Mouse (Mus musculus): ENCODE results near the gene Olfr829. TPM values are rescaled to one million over a fixed set of nuclear protein-coding genes. Genes with fewer than 3 reads are reported as not detected.
"Not testable (repeated sequence)": the region's sequence is repeated elsewhere in the genome, so short reads cannot be mapped to it uniquely, and the experiment has no call there.

Olfr829 gene
- polyA plus RNA-seq (2015; fragmentation: Nextera tagmentation; extraction: Ambion mirVana): not detected in 2 replicates

GRCm38 (mm10) chr9:18854633-18855032 is at the start of gene Olfr829:
Gene Olfr829, plus strand, starts transcription at chr9:18854933.
- no peak within 1 kb of the TSS for H3K4me3 ChIP-seq
- H3K27me3 ChIP-seq: no peaks in the 10 kb centered on the region
- no peaks in the 10 kb centered on the region for H3K36me3 ChIP-seq
- WGBS: 65% methylated on average over 1 of the region's 1 CpGs
- no peak within 1 kb of the TSS for H3K4me2 ChIP-seq (replicated peaks)
- no peak for ATAC-seq (replicated peaks)
- H3K4me1 ChIP-seq: no peaks in the 10 kb centered on the region
- no peaks in the 10 kb centered on the region; the same call in none of the 2 replicates for H3K9me3 ChIP-seq
- no peak within 1 kb of the TSS for H3K27ac ChIP-seq (replicated peaks)
- no peak within 1 kb of the TSS for H3K9ac ChIP-seq (replicated peaks)

- Histone ChIP-seq H3K36me3 (no peaks in the 10 kb centered on the region), H3K27ac (replicated peaks) (no peak within 1 kb of the TSS), H3K4me2 (replicated peaks) (no peak within 1 kb of the TSS), H3K9me3 (no peaks in the 10 kb centered on the region), H3K4me3 (no peak within 1 kb of the TSS), H3K4me1 (no peaks in the 10 kb centered on the region), H3K9ac (replicated peaks) (no peak within 1 kb of the TSS), H3K27me3 (no peaks in the 10 kb centered on the region)
- ATAC-seq (replicated peaks): no peak
These were observed 35.3 kb upstream of the Olfr829 start, which contains the start of gene Olfr828 for GRCm38 (mm10) chr9:18819426-18819825. Gene Olfr828, minus strand, starts transcription at chr9:18819526.

- Histone ChIP-seq H3K9ac (replicated peaks) (no peak within 1 kb of the TSS), H3K4me2 (replicated peaks) (no peak within 1 kb of the TSS), H3K27ac (replicated peaks) (no peak within 1 kb of the TSS), H3K27me3 (no peaks in the 10 kb centered on the region), H3K4me3 (no peak within 1 kb of the TSS), H3K9me3 (no peaks in the 10 kb centered on the region), H3K36me3 (no peaks in the 10 kb centered on the region), H3K4me1 (no peaks in the 10 kb centered on the region)
- ATAC-seq (replicated peaks): no peak
These were observed 19.7 kb downstream of the Olfr829 start, which contains the start of gene Olfr830 for GRCm38 (mm10) chr9:18874393-18874792. Gene Olfr830, plus strand, starts transcription at chr9:18874693.

GRCm38 (mm10) chr9:18907699-18908098 is 53.0 kb downstream of the Olfr829 start:
- H3K4me1 ChIP-seq; H3K9ac ChIP-seq (replicated peaks); H3K4me2 ChIP-seq (replicated peaks); H3K9me3 ChIP-seq; ATAC-seq (replicated peaks); H3K27ac ChIP-seq (replicated peaks); H3K27me3 ChIP-seq; H3K4me3 ChIP-seq; H3K36me3 ChIP-seq: not testable (repeated sequence)
- WGBS: 68% methylated on average over 2 of the region's 2 CpGs

Other genes with a start within 250 kb of the Olfr829 start
- not detected in 2 replicates for gene Muc16, start 180.4 kb upstream of the Olfr829 start, polyA plus RNA-seq (2015; fragmentation: Nextera tagmentation; extraction: Ambion mirVana)
- 0.05 TPM in 1 of 2 replicates, not detected in the other for gene Olfr24, start 90.9 kb upstream of the Olfr829 start, polyA plus RNA-seq (2015; fragmentation: Nextera tagmentation; extraction: Ambion mirVana)
- not detected in 2 replicates for gene Olfr828, start 35.4 kb upstream of the Olfr829 start, polyA plus RNA-seq (2015; fragmentation: Nextera tagmentation; extraction: Ambion mirVana)
- gene Olfr830, start 19.8 kb downstream of the Olfr829 start, polyA plus RNA-seq (2015; fragmentation: Nextera tagmentation; extraction: Ambion mirVana): not detected in 2 replicates
- not detected in 2 replicates for gene Olfr832, start 82.2 kb downstream of the Olfr829 start, polyA plus RNA-seq (2015; fragmentation: Nextera tagmentation; extraction: Ambion mirVana)
- not detected in 2 replicates for gene Olfr834, start 133.1 kb downstream of the Olfr829 start, polyA plus RNA-seq (2015; fragmentation: Nextera tagmentation; extraction: Ambion mirVana)
- gene Olfr835, start 177.8 kb downstream of the Olfr829 start, polyA plus RNA-seq (2015; fragmentation: Nextera tagmentation; extraction: Ambion mirVana): not detected in 2 replicates